Mouse (Mus musculus): Measurements from ENCODE around the gene Eif5b. TPM values are rescaled to one million over a fixed set of nuclear protein-coding genes. Genes with fewer than 3 reads are reported as not detected.

Eif5b gene
- polyA plus RNA-seq, 1 experiment from 2014 or later = 19.6 TPM

- H3K9me3 ChIP-seq (replicated peaks; ENCODE audit: control insufficient read depth, low read length, poor library complexity, severe bottlenecking) = no peaks in the 10 kb centered on the region
- 4% methylated on average over 39 of the region's 47 CpGs for WGBS
- H3K27me3 ChIP-seq (ENCODE audit: control insufficient read depth, insufficient read depth, low read depth, low read length) = no peaks in the 10 kb centered on the region
- peak overlapping the region; percentile 70 for H3K4me2 ChIP-seq (ENCODE audit: low read length)
- H3K36me3 ChIP-seq (ENCODE audit: control insufficient read depth, insufficient read depth, low read length) = 0 out of 2 replicates have a peak, but pooled peaks cover 6% of the 10 kb centered on the region
- peak overlapping the region; percentile 91 for H3K27ac ChIP-seq (ENCODE audit: low read length)
- peak; percentile 12 for ATAC-seq
- peaks cover 20% of the 10 kb centered on the region for H3K4me1 ChIP-seq (ENCODE audit: control insufficient read depth, insufficient read depth, low read length)
- H3K9ac ChIP-seq (ENCODE audit: low read depth, low read length) = peak overlapping the region; percentile 89
- peak overlapping the region; percentile 98 for H3K4me3 ChIP-seq (ENCODE audit: low read depth, low read length)
These were observed 775 bp downstream of the Eif5b start for GRCm38 (mm10) chr1:37998371-37999199.

- WGBS = 78% methylated on average over 3 of the region's 3 CpGs
- Histone ChIP-seq H3K9ac (ENCODE audit: low read depth, low read length) (no peak overlapping the region), H3K4me3 (ENCODE audit: low read depth, low read length) (no peak overlapping the region), H3K36me3 (ENCODE audit: control insufficient read depth, insufficient read depth, low read length) (0 out of 2 replicates have a peak, but pooled peaks cover 2% of the 10 kb centered on the region), H3K27me3 (ENCODE audit: control insufficient read depth, insufficient read depth, low read depth, low read length) (no peaks in the 10 kb centered on the region), H3K4me1 (ENCODE audit: control insufficient read depth, insufficient read depth, low read length) (peaks cover 20% of the 10 kb centered on the region), H3K4me2 (ENCODE audit: low read length) (no peak overlapping the region), H3K9me3 (replicated peaks; ENCODE audit: control insufficient read depth, low read length, poor library complexity, severe bottlenecking) (no peaks in the 10 kb centered on the region), H3K27ac (ENCODE audit: low read length) (no peak overlapping the region)
- ATAC-seq = no peak
These were observed 1.7 kb downstream of the Eif5b start for GRCm38 (mm10) chr1:37999552-37999951.

GRCm38 (mm10) chr1:38000844-38001243, 3.0 kb downstream of the Eif5b start:
- Histone ChIP-seq H3K27ac (ENCODE audit: low read length) (no peak overlapping the region), H3K4me3 (ENCODE audit: low read depth, low read length) (no peak overlapping the region), H3K9ac (ENCODE audit: low read depth, low read length) (no peak overlapping the region), H3K4me2 (ENCODE audit: low read length) (no peak overlapping the region), H3K36me3 (ENCODE audit: control insufficient read depth, insufficient read depth, low read length) (no peaks in the 10 kb centered on the region), H3K27me3 (ENCODE audit: control insufficient read depth, insufficient read depth, low read depth, low read length) (no peaks in the 10 kb centered on the region), H3K4me1 (ENCODE audit: control insufficient read depth, insufficient read depth, low read length) (peaks cover 18% of the 10 kb centered on the region), H3K9me3 (replicated peaks; ENCODE audit: control insufficient read depth, low read length, poor library complexity, severe bottlenecking) (no peaks in the 10 kb centered on the region)
- WGBS = 99% methylated on average over 8 of the region's 8 CpGs
- ATAC-seq = no peak

DNA sequence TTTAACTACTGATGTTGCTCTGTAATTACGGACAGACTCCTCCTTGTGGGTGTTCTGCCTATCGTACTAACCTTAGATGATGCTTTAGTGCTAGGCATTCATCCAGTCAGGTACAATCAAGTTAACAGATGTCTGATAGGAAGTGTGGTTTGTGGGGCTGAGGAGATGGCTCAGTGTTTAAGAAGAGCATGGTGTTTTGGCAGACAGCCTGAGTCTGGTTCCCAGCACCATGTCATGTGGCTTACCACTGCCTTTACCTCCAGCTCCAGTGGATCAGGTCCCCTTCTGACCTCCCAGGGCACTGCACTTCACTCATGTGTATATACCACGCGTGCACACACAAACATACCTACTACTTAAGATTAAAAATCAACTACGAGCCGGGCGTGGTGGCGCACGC, 4.1 kb downstream of the Eif5b start:
- Histone ChIP-seq H3K4me1 (ENCODE audit: control insufficient read depth, insufficient read depth, low read length) (peaks cover 12% of the 10 kb centered on the region), H3K4me3 (ENCODE audit: low read depth, low read length) (no peak overlapping the region), H3K27me3 (ENCODE audit: control insufficient read depth, insufficient read depth, low read depth, low read length) (no peaks in the 10 kb centered on the region), H3K27ac (ENCODE audit: low read length) (no peak overlapping the region), H3K4me2 (ENCODE audit: low read length) (no peak overlapping the region), H3K9me3 (replicated peaks; ENCODE audit: control insufficient read depth, low read length, poor library complexity, severe bottlenecking) (no peaks in the 10 kb centered on the region), H3K36me3 (ENCODE audit: control insufficient read depth, insufficient read depth, low read length) (no peaks in the 10 kb centered on the region), H3K9ac (ENCODE audit: low read depth, low read length) (no peak overlapping the region)
- WGBS = 96% methylated on average over 9 of the region's 9 CpGs
- no peak for ATAC-seq

DNA sequence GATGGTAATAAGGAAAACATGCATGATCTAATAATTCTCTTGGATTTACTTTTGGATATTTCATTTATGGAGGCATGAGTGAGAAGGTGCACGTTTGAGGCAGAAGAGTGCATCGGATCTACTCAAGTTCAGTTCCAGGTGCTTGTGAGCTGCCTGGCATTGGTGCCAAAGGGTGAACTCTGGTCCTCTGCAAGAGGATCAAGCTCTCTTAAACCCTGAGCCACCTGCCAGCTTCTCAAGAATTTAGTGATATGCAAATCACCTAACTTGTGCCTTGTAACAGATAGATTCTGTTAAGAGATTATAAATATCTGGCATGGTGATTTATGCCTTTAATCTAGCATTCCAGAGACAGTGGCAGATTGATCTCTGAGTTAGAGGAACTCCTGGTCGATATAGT, 5.2 kb downstream of the Eif5b start:
- ATAC-seq = no peak
- no peak overlapping the region for H3K4me3 ChIP-seq (ENCODE audit: low read depth, low read length)
- 87% methylated on average over 3 of the region's 3 CpGs for WGBS

DNA sequence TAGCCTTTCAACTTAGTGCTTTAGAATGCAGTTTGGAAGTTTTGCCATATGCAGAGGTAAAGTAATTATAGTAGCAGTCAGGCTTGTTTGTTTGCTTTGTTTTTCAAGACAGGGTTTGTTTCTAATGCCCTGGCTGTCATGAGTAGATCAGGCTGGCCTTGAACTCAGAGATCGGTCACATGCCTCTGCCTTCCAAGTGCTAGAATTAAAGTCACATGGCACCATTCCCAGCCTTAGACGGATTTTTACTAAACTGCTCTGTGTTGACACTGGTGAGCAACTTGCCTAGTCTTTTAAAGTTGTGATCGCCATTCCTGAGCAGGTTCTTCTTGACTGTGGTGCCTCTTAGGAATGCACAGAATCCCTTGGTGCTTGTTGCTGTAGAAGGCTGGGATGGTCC, 8.9 kb downstream of the Eif5b start:
- Histone ChIP-seq H3K36me3 (ENCODE audit: control insufficient read depth, insufficient read depth, low read length) (no peaks in the 10 kb centered on the region), H3K27me3 (ENCODE audit: control insufficient read depth, insufficient read depth, low read depth, low read length) (no peaks in the 10 kb centered on the region), H3K4me2 (ENCODE audit: low read length) (no peak overlapping the region), H3K9ac (ENCODE audit: low read depth, low read length) (no peak overlapping the region), H3K9me3 (replicated peaks; ENCODE audit: control insufficient read depth, low read length, poor library complexity, severe bottlenecking) (no peaks in the 10 kb centered on the region), H3K4me3 (ENCODE audit: low read depth, low read length) (no peak overlapping the region), H3K4me1 (ENCODE audit: control insufficient read depth, insufficient read depth, low read length) (no peaks in the 10 kb centered on the region), H3K27ac (ENCODE audit: low read length) (no peak overlapping the region)
- WGBS = 86% methylated on average over 3 of the region's 3 CpGs
- no peak for ATAC-seq

More for the DNA sequence above, 5.2 kb downstream of the Eif5b start:
- Histone ChIP-seq H3K9me3 (replicated peaks; ENCODE audit: control insufficient read depth, low read length, poor library complexity, severe bottlenecking) (no peaks in the 10 kb centered on the region), H3K9ac (ENCODE audit: low read depth, low read length) (no peak overlapping the region), H3K36me3 (ENCODE audit: control insufficient read depth, insufficient read depth, low read length) (no peaks in the 10 kb centered on the region), H3K27ac (ENCODE audit: low read length) (no peak overlapping the region), H3K27me3 (ENCODE audit: control insufficient read depth, insufficient read depth, low read depth, low read length) (no peaks in the 10 kb centered on the region), H3K4me2 (ENCODE audit: low read length) (no peak overlapping the region), H3K4me1 (ENCODE audit: control insufficient read depth, insufficient read depth, low read length) (peaks cover 12% of the 10 kb centered on the region)

DNA sequence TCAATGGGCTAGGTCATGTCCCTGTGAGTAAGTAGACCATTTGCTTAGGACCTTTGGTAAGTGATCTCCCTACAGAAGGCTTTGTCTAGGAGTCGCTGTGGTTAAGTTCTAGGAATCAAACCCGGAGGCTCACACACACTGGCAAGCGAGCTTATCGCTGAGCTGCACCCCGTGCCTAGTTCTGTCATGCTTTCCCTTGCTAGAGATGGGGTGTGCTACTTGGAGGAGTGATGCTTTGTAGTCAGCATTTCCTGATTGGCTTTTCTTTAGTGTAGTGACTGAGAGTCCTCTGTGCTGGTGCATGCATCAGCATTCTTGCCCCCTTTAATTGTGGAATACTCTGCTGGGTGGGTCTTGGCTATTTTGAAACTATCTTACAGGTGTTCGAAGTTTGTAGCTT, 13.8 kb downstream of the Eif5b start:
- 90% methylated on average over 6 of the region's 6 CpGs for WGBS
- H3K27me3 ChIP-seq (ENCODE audit: control insufficient read depth, insufficient read depth, low read depth, low read length) = no peaks in the 10 kb centered on the region
- ATAC-seq = no peak
- no peak overlapping the region for H3K27ac ChIP-seq (ENCODE audit: low read length)
- no peak overlapping the region for H3K4me3 ChIP-seq (ENCODE audit: low read depth, low read length)
- H3K9ac ChIP-seq (ENCODE audit: low read depth, low read length) = no peak overlapping the region
- H3K36me3 ChIP-seq (ENCODE audit: control insufficient read depth, insufficient read depth, low read length) = no peaks in the 10 kb centered on the region
- no peaks in the 10 kb centered on the region for H3K9me3 ChIP-seq (replicated peaks; ENCODE audit: control insufficient read depth, low read length, poor library complexity, severe bottlenecking)
- H3K4me2 ChIP-seq (ENCODE audit: low read length) = no peak overlapping the region
- no peaks in the 10 kb centered on the region for H3K4me1 ChIP-seq (ENCODE audit: control insufficient read depth, insufficient read depth, low read length)

- H3K4me2 ChIP-seq (ENCODE audit: low read length) = no peak overlapping the region
- 96% methylated on average over 3 of the region's 3 CpGs for WGBS
- H3K4me3 ChIP-seq (ENCODE audit: low read depth, low read length) = no peak overlapping the region
- no peak overlapping the region for H3K27ac ChIP-seq (ENCODE audit: low read length)
- no peaks in the 10 kb centered on the region for H3K9me3 ChIP-seq (replicated peaks; ENCODE audit: control insufficient read depth, low read length, poor library complexity, severe bottlenecking)
- H3K27me3 ChIP-seq (ENCODE audit: control insufficient read depth, insufficient read depth, low read depth, low read length) = no peaks in the 10 kb centered on the region
- no peaks in the 10 kb centered on the region for H3K4me1 ChIP-seq (ENCODE audit: control insufficient read depth, insufficient read depth, low read length)
- no peak overlapping the region for H3K9ac ChIP-seq (ENCODE audit: low read depth, low read length)
- no peak for ATAC-seq
- no peaks in the 10 kb centered on the region for H3K36me3 ChIP-seq (ENCODE audit: control insufficient read depth, insufficient read depth, low read length)
These were observed 14.3 kb downstream of the Eif5b start for GRCm38 (mm10) chr1:38012104-38012503.

- no peak overlapping the region for H3K9ac ChIP-seq (ENCODE audit: low read depth, low read length)
- H3K4me1 ChIP-seq (ENCODE audit: control insufficient read depth, insufficient read depth, low read length) = no peaks in the 10 kb centered on the region
- H3K4me3 ChIP-seq (ENCODE audit: low read depth, low read length) = no peak overlapping the region
- H3K27me3 ChIP-seq (ENCODE audit: control insufficient read depth, insufficient read depth, low read depth, low read length) = no peaks in the 10 kb centered on the region
- H3K36me3 ChIP-seq (ENCODE audit: control insufficient read depth, insufficient read depth, low read length) = no peaks in the 10 kb centered on the region
- no peak for ATAC-seq
- H3K27ac ChIP-seq (ENCODE audit: low read length) = no peak overlapping the region
- H3K9me3 ChIP-seq (replicated peaks; ENCODE audit: control insufficient read depth, low read length, poor library complexity, severe bottlenecking) = no peaks in the 10 kb centered on the region
- no peak overlapping the region for H3K4me2 ChIP-seq (ENCODE audit: low read length)
These were observed 14.7 kb downstream of the Eif5b start for GRCm38 (mm10) chr1:38012509-38012908.
